ENCODE assay signal across 25 mouse cellular contexts in the genomic region with DNA sequence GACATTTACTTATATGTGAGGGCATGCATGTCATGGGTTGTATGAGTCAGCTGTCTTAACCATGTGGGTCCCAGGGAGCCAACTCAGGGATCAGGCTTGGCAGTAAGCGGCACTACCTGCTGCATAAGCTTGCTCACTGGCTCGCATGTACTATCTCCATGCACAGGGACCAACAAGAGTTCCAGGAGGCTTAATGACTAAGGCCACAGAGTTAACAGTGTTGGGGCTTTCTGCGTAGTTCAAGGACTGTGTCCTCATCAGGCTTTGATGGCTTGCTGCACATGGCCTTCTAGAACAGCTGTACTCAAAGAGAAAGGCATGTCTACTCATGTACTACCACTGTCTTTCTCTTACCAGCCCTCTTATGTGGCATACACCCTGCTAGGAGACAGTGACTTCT. TPM values are rescaled to one million over a fixed set of nuclear protein-coding genes. Genes with fewer than 3 reads are reported as not detected.
"Had no signal": no experiment of that assay in that cellular context is flagged by ENCODE, and none has a peak within 500 bp of the region (broad histone marks: within the 10 kb centered on the region; RNA-seq: fewer than 3 reads in every experiment).

No protein-coding gene starts in this region.

- H3K27ac ChIP-seq: midbrain, embryonic 10.5 days; midbrain, embryonic 12.5 days; neural tube, embryonic 13.5 days; neural tube, embryonic 15.5 days; stomach, embryonic 15.5 days; stomach, postnatal 0 days had no signal

- H3K4me3 ChIP-seq: midbrain, embryonic 10.5 days; midbrain, embryonic 12.5 days; myocyte; neural tube, embryonic 13.5 days; neural tube, embryonic 15.5 days; stomach, embryonic 15.5 days had no signal

- H3K36me3 ChIP-seq: midbrain, embryonic 12.5 days; neural tube, embryonic 13.5 days; neural tube, embryonic 15.5 days; stomach, embryonic 15.5 days had no signal

- H3K4me1 ChIP-seq: midbrain, embryonic 12.5 days had no signal

- DNase-seq: lung, embryonic 14.5 days; lung, postnatal 10 days; lung, postnatal 4 days; midbrain, embryonic 14.5 days; retina, postnatal 1 day; right cerebral cortex, adult 18-20 months; right cerebral cortex, postnatal 25 days; right cerebral cortex, postnatal 4 days; spleen, adult 18-20 months; thymus, adult 2 months; thymus, postnatal 25 days; thymus, postnatal 4 days had no signal

- H3K9ac ChIP-seq: lung, embryonic 14.5 days; midbrain, embryonic 12.5 days; neural tube, embryonic 13.5 days; neural tube, embryonic 15.5 days; stomach, embryonic 15.5 days had no signal

- H3K4me2 ChIP-seq: lung, embryonic 14.5 days; midbrain, embryonic 12.5 days; neural tube, embryonic 13.5 days; neural tube, embryonic 15.5 days; stomach, embryonic 15.5 days had no signal

- H3K9me3 ChIP-seq: midbrain, embryonic 10.5 days; midbrain, embryonic 12.5 days; neural tube, embryonic 13.5 days; neural tube, embryonic 15.5 days; stomach, embryonic 15.5 days had no signal

- ATAC-seq: midbrain, embryonic 16.5 days had no signal

- H3K27me3 ChIP-seq: midbrain, embryonic 12.5 days; neural tube, embryonic 13.5 days; neural tube, embryonic 15.5 days; stomach, embryonic 15.5 days had no signal

RNA-seq across cellular contexts. Expression of gene Cldn19, which starts 45.5 kb away (rescaled TPM):
- total RNA-seq: megakaryocyte, adult 5-6 weeks; megakaryocyte-erythroid progenitor cell, adult 5-6 weeks had no signal
- polyA plus RNA-seq: lung, embryonic 14.5 days; neural tube, embryonic 11.5 days; small intestine, adult 2 months; stomach, embryonic 15.5 days; stomach, postnatal 0 days; testis, adult 2 months had no signal
